Mouse (Mus musculus): ENCODE results near the gene Lingo1. TPM values are rescaled to one million over a fixed set of nuclear protein-coding genes. Genes with fewer than 3 reads are reported as not detected.

Gene Lingo1
- 0.11 TPM for polyA plus RNA-seq (2014; fragmentation: Illumina TruSeq; extraction: RNeasy Lipid Tissue Mini Kit (QIAGEN cat#74804); ENCODE audit: low read depth, low replicate concordance)

GRCm38 (mm10) chr9:56795721-56796655 is at the start of gene Lingo1:
Gene Lingo1 (minus strand): TSS chr9:56796468.

Other genes with a start within 250 kb of the Lingo1 start
- 43.4 TPM for gene Odf3l1, start 68.2 kb upstream of the Lingo1 start, polyA plus RNA-seq (2014; fragmentation: Illumina TruSeq; extraction: RNeasy Lipid Tissue Mini Kit (QIAGEN cat#74804); ENCODE audit: low read depth, low replicate concordance)
- 0.10 TPM for gene Cspg4, start 68.6 kb upstream of the Lingo1 start, polyA plus RNA-seq (2014; fragmentation: Illumina TruSeq; extraction: RNeasy Lipid Tissue Mini Kit (QIAGEN cat#74804); ENCODE audit: low read depth, low replicate concordance)
- gene Snx33, start 131.9 kb upstream of the Lingo1 start, polyA plus RNA-seq (2014; fragmentation: Illumina TruSeq; extraction: RNeasy Lipid Tissue Mini Kit (QIAGEN cat#74804); ENCODE audit: low read depth, low replicate concordance) = 2.4 TPM
- 12.1 TPM for gene Imp3, start 141.0 kb upstream of the Lingo1 start, polyA plus RNA-seq (2014; fragmentation: Illumina TruSeq; extraction: RNeasy Lipid Tissue Mini Kit (QIAGEN cat#74804); ENCODE audit: low read depth, low replicate concordance)
- 35.1 TPM for gene Snupn, start 154.4 kb upstream of the Lingo1 start, polyA plus RNA-seq (2014; fragmentation: Illumina TruSeq; extraction: RNeasy Lipid Tissue Mini Kit (QIAGEN cat#74804); ENCODE audit: low read depth, low replicate concordance)
- 24.0 TPM for gene Ptpn9, start 198.5 kb upstream of the Lingo1 start, polyA plus RNA-seq (2014; fragmentation: Illumina TruSeq; extraction: RNeasy Lipid Tissue Mini Kit (QIAGEN cat#74804); ENCODE audit: low read depth, low replicate concordance)

Measured in testis, adult 10 weeks (tissue).